Mouse (Mus musculus): Measurements from ENCODE around the gene Agfg1. TPM values are rescaled to one million over a fixed set of nuclear protein-coding genes. Genes with fewer than 3 reads are reported as not detected.
"Not testable (repeated sequence)": the region's sequence is repeated elsewhere in the genome, so short reads cannot be mapped to it uniquely, and the experiment has no call there.

The Agfg1 gene
- polyA plus RNA-seq, 1 experiment: 133 TPM

DNA sequence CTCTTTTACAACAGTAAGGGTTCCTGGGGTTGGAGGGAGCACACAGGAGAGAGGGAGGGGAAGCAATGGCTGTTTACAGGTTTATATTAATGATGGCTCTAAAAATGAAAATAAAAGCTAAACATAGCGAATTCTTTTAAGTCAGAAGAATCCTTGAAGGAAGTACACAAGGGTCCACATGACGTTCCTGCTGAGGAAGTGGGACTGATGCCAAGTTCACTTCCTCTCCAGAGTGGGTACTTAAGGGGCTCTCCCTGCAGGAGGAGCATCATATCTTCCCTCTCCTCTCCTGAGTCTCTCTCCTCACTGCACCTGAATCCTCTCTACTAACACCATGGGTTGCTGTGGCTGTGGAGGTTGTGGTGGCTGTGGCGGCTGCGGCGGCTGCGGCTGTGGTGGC, 85.4 kb downstream of the Agfg1 start, which contains the start of gene A030014E15Rik:
Gene A030014E15Rik (plus strand): TSS at position 268 of the 400 bp plus-strand sequence.
- Histone ChIP-seq H3K9me3 (replicated peaks; ENCODE audit: control insufficient read depth, insufficient read depth, low read length, poor library complexity, severe bottlenecking) (no peaks in the 10 kb centered on the region), H3K4me1 (ENCODE audit: control insufficient read depth, insufficient read depth, low read length) (no peaks in the 10 kb centered on the region), H3K9ac (ENCODE audit: low read depth, poor library complexity, severe bottlenecking) (no peak within 1 kb of the TSS), H3K36me3 (ENCODE audit: control insufficient read depth, insufficient read depth, low read length, poor library complexity, severe bottlenecking) (no peaks in the 10 kb centered on the region), H3K27ac (ENCODE audit: insufficient read depth, low read length) (no peak within 1 kb of the TSS), H3K27me3 (ENCODE audit: control insufficient read depth, insufficient read depth, low read length, poor library complexity, severe bottlenecking) (no peaks in the 10 kb centered on the region), H3K4me3 (ENCODE audit: low read depth, low read length) (peak within 1 kb of the TSS; percentile 77)
- no peak for TF ChIP-seq POLR2A (IDR thresholded peaks at IDR 0.05; ENCODE audit: insufficient read depth, low read length)
- TF ChIP-seq CTCF (IDR thresholded peaks at IDR 0.05; ENCODE audit: low read depth, low read length): no peak
- TF ChIP-seq EP300 (IDR thresholded peaks at IDR 0.05; ENCODE audit: insufficient read depth, low read depth, low read length): no peak

DNA sequence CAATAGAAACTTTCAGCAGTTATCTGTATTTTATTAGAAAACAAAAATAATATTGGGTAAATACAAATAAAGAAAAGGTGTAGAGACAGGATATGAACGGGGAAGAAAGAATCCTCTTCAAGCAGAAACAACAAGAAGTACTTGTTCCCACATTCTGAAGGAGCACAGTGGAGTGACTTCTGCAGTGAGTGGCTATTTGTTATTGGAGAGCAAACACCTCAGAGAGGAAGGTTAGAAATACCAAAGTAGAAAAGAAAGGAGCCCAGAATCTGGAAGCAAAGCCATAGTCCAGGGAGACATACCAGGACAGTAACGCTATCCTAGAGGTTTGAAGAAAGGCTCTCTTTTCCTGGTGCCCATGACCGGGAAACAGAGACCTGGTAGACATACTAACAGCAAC, 91.3 kb downstream of the Agfg1 start:
- not testable (repeated sequence) for H3K9me3 ChIP-seq (replicated peaks; ENCODE audit: control insufficient read depth, insufficient read depth, low read length, poor library complexity, severe bottlenecking); H3K4me3 ChIP-seq (ENCODE audit: low read depth, low read length); H3K27me3 ChIP-seq (ENCODE audit: control insufficient read depth, insufficient read depth, low read length, poor library complexity, severe bottlenecking); H3K36me3 ChIP-seq (ENCODE audit: control insufficient read depth, insufficient read depth, low read length, poor library complexity, severe bottlenecking); H3K9ac ChIP-seq (ENCODE audit: low read depth, poor library complexity, severe bottlenecking); H3K27ac ChIP-seq (ENCODE audit: insufficient read depth, low read length); H3K4me1 ChIP-seq (ENCODE audit: control insufficient read depth, insufficient read depth, low read length)

- not testable (repeated sequence) for H3K4me3 ChIP-seq (ENCODE audit: low read depth, low read length); H3K9me3 ChIP-seq (replicated peaks; ENCODE audit: control insufficient read depth, insufficient read depth, low read length, poor library complexity, severe bottlenecking); H3K27ac ChIP-seq (ENCODE audit: insufficient read depth, low read length); H3K4me1 ChIP-seq (ENCODE audit: control insufficient read depth, insufficient read depth, low read length); H3K9ac ChIP-seq (ENCODE audit: low read depth, poor library complexity, severe bottlenecking); H3K27me3 ChIP-seq (ENCODE audit: control insufficient read depth, insufficient read depth, low read length, poor library complexity, severe bottlenecking); H3K36me3 ChIP-seq (ENCODE audit: control insufficient read depth, insufficient read depth, low read length, poor library complexity, severe bottlenecking)
Measured at GRCm38 (mm10) chr1:82931326-82931725, 92.0 kb downstream of the Agfg1 start, which contains the start of gene Gm6217. Gene Gm6217, minus strand, starts transcription at chr1:82931399.

- Histone ChIP-seq H3K27me3 (ENCODE audit: control insufficient read depth, insufficient read depth, low read length, poor library complexity, severe bottlenecking) (no peaks in the 10 kb centered on the region; the same call in 1 of the 2 replicates), H3K9me3 (replicated peaks; ENCODE audit: control insufficient read depth, insufficient read depth, low read length, poor library complexity, severe bottlenecking) (peaks cover 27% of the 10 kb centered on the region), H3K4me1 (ENCODE audit: control insufficient read depth, insufficient read depth, low read length) (no peaks in the 10 kb centered on the region), H3K4me3 (ENCODE audit: low read depth, low read length) (no peak overlapping the region), H3K27ac (ENCODE audit: insufficient read depth, low read length) (no peak overlapping the region), H3K36me3 (ENCODE audit: control insufficient read depth, insufficient read depth, low read length, poor library complexity, severe bottlenecking) (no peaks in the 10 kb centered on the region), H3K9ac (ENCODE audit: low read depth, poor library complexity, severe bottlenecking) (no peak overlapping the region)
- TF ChIP-seq EP300 (IDR thresholded peaks at IDR 0.05; ENCODE audit: insufficient read depth, low read depth, low read length): no peak
- TF ChIP-seq POLR2A (IDR thresholded peaks at IDR 0.05; ENCODE audit: insufficient read depth, low read length): no peak
- no peak for TF ChIP-seq CTCF (IDR thresholded peaks at IDR 0.05; ENCODE audit: low read depth, low read length)
Measured at GRCm38 (mm10) chr1:82938666-82939065, 99.4 kb downstream of the Agfg1 start.

GRCm38 (mm10) chr1:82942505-82942904, 103.2 kb downstream of the Agfg1 start:
- H3K4me1 ChIP-seq (ENCODE audit: control insufficient read depth, insufficient read depth, low read length); H3K9ac ChIP-seq (ENCODE audit: low read depth, poor library complexity, severe bottlenecking); H3K27me3 ChIP-seq (ENCODE audit: control insufficient read depth, insufficient read depth, low read length, poor library complexity, severe bottlenecking); H3K27ac ChIP-seq (ENCODE audit: insufficient read depth, low read length); H3K36me3 ChIP-seq (ENCODE audit: control insufficient read depth, insufficient read depth, low read length, poor library complexity, severe bottlenecking); H3K4me3 ChIP-seq (ENCODE audit: low read depth, low read length): not testable (repeated sequence)
- H3K9me3 ChIP-seq (replicated peaks; ENCODE audit: control insufficient read depth, insufficient read depth, low read length, poor library complexity, severe bottlenecking): peaks cover 27% of the 10 kb centered on the region

DNA sequence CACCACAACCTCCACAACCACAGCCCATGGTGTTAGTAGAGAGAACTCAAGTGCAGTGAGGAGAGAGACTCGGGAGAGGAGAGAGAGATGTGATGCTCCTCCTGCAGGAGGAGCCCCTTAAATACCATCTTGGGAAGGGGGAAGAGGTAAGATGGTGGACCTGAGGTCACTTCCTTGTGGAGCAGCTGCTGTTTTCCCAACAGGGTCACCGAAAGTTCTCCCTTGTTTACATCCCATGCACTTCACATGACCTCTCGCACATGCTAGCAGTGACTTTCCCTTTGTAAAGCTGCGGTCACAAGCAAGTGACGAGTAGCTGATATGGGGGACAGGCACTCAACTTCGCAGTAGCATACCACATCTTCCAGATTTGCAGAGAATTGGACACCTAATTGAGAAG, 104.0 kb downstream of the Agfg1 start, which contains the start of gene A030003K21Rik:
Gene A030003K21Rik (minus strand): TSS at position 94 of the 400 bp plus-strand sequence.
- H3K27ac ChIP-seq (ENCODE audit: insufficient read depth, low read length); H3K36me3 ChIP-seq (ENCODE audit: control insufficient read depth, insufficient read depth, low read length, poor library complexity, severe bottlenecking); H3K4me1 ChIP-seq (ENCODE audit: control insufficient read depth, insufficient read depth, low read length); H3K27me3 ChIP-seq (ENCODE audit: control insufficient read depth, insufficient read depth, low read length, poor library complexity, severe bottlenecking); H3K4me3 ChIP-seq (ENCODE audit: low read depth, low read length); H3K9ac ChIP-seq (ENCODE audit: low read depth, poor library complexity, severe bottlenecking): not testable (repeated sequence)
- peaks cover 27% of the 10 kb centered on the region for H3K9me3 ChIP-seq (replicated peaks; ENCODE audit: control insufficient read depth, insufficient read depth, low read length, poor library complexity, severe bottlenecking)

- not testable (repeated sequence) for H3K27me3 ChIP-seq (ENCODE audit: control insufficient read depth, insufficient read depth, low read length, poor library complexity, severe bottlenecking); H3K4me3 ChIP-seq (ENCODE audit: low read depth, low read length); H3K9me3 ChIP-seq (replicated peaks; ENCODE audit: control insufficient read depth, insufficient read depth, low read length, poor library complexity, severe bottlenecking); H3K27ac ChIP-seq (ENCODE audit: insufficient read depth, low read length); H3K36me3 ChIP-seq (ENCODE audit: control insufficient read depth, insufficient read depth, low read length, poor library complexity, severe bottlenecking); H3K4me1 ChIP-seq (ENCODE audit: control insufficient read depth, insufficient read depth, low read length); H3K9ac ChIP-seq (ENCODE audit: low read depth, poor library complexity, severe bottlenecking)
Measured at GRCm38 (mm10) chr1:82946029-82946428, 106.7 kb downstream of the Agfg1 start.

All from ES-Bruce4 (cell line).